Mouse (Mus musculus) layer of hippocampus, postnatal 14 days (tissue): Measurements from ENCODE around the gene Guca1b. TPM values are rescaled to one million over a fixed set of nuclear protein-coding genes. Genes with fewer than 3 reads are reported as not detected.
"Not testable (repeated sequence)": the region's sequence is repeated elsewhere in the genome, so short reads cannot be mapped to it uniquely, and the experiment has no call there.

ENCODE experiments used
- DNase-seq, 2 experiments: peaks; one replicate each; pipeline ENCODE4 v3.0.0; 2021 to 2022; ENCODE audit warnings: low spot score in 2 of 2, mixed read lengths in 1 of 2
- total RNA-seq, 2 experiments: library from RNA; stranded (reverse); gene quantifications; 2 replicates each; pipeline ENCODE4 v1.2.3; 2021

Gene Guca1b
- total RNA-seq, 2 experiments from 2014 or later = 0.83 to 1.0 TPM

DNA sequence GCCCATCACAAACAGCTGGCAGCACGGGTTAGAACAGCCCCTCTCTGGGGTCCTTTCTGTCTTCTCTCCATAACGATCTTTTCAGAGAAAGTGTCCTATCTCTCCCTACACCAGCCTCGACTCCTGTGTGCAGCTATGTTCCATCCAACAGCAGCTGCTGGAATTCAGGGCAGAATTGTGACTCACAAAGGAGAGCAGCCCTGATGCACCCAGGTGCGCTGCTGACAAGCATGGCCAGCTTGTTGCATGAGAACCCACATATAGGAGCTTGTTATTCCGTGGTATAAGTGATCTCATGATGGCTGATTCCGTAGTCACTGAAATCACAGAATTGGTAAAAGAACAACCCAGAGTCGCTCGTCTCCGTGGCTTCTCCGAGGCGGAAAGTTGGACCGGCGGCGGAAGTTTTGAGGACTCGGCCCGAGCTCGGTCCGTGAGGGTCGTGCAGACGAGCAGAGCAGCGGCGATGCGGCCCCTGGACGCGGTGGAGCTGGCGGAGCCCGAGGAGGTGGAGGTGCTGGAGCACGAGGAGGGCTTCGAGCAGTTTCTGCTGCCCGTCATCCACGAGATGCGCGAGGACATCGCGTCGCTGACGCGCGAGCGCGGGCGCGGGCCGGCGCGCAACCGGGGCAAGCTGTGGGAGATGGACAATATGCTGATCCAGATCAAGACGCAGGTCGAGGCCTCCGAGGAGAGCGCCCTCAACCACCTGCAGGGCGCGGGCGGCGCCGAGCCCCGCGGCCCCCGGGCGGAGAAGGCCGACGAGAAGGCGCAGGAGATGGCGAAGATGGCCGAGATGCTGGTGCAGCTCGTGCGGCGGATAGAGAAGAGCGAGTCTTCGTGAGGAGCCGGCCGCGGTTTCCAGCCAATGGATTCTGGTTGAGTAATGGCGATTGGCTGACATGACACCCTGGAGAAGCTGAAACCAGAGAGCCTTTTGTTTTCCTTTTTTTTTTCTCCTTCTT lies 25.0 kb downstream of the Guca1b start:
- DNase-seq = peak; percentile 6 to 16

DNA sequence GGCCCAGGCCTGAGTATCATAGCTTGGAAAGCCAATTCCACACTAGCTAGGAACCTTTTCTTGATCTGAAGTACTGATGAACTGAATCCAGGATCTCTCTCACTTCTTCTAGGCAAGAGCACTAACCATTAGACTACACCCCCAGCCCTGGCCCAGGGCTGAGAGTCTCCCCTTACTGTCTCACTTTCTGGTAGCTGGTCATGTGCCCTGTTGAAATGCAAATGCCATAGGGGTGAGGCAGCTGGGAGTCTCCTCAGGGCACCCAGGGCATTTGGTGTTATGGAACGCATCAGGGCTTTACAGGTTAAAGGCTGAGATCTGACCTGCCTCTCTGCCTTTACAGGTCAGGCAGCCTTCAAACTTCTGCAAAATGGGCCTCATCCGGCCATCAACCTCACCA lies 35.0 kb downstream of the Guca1b start:
- DNase-seq = no peak

DNA sequence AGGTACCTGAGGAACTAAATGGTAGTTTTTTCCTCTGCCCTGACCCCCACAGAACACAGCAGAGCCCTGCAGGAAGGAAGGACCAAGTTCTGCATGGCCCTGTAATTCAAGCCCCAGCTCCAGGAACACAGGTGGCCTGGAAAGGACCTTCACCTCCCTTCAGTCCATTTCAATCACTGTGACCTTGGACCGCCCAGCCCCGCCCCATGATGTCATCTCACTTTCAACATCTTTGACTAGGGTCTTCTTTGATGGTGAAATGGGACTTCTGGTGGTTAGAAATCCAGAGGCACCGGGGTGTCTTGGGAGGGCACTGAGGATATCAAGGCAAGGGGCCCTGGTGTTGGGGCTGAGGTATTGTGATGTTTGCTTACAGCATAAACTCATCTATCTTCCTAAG lies 36.4 kb downstream of the Guca1b start:
- DNase-seq = no peak

DNA sequence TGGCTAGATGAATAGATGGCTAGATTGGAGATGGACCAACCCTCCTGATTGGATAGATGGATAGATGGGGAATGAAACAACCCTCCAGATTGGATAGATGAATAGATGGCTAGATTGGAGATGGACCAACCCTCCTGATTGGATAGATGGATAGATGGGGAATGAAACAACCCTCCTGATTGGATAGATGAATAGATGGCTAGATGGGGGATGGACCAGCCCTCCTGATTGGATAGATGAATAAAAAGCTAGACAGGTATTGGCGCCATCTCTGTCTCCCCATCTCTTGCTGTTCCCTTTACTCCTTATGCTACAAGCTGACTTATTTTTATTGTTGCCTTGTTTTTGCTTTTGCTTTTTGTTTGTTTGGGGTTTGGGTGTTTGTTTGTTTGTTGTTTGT lies 37.4 kb downstream of the Guca1b start:
- DNase-seq = not testable (repeated sequence)

DNA sequence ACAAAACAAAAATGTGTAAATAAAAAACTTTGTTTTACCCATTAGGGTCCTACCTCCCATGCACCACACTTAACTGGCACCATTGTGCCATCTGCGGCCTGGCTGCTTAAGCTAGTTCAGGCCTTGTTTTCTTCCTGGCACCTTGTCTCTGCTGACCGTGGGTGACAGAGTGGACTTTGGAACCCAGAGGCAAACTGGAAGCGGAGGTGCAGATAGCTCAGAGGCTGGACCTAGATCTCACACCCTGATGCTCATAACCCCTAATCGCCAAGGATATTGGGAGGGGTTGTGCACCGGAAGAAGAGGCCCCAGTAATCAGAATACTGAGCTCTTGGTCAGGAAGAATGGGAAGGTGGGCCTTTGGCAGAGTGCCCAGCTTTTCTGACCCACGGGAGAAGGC lies 39.0 kb downstream of the Guca1b start:
- no peak for DNase-seq

DNA sequence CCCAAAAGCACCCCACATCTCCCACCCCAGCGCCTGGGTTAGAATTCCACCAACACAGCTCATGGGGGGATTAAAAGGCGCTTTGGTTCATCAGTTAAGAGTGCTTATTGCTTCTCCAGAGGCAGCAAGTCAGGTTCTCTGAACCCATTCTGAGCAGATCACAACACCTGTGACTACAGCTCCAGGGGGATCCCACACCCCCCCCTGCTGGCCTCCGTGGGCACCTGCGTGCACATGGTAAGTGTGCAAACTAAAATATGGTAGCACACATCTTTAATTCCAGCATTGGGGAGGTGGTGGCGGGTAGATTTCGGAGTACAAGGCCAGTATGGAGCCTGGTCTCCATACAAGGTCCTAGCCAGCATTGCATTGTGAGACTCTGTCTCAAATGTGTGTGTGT lies 42.1 kb downstream of the Guca1b start:
- DNase-seq = no peak

DNA sequence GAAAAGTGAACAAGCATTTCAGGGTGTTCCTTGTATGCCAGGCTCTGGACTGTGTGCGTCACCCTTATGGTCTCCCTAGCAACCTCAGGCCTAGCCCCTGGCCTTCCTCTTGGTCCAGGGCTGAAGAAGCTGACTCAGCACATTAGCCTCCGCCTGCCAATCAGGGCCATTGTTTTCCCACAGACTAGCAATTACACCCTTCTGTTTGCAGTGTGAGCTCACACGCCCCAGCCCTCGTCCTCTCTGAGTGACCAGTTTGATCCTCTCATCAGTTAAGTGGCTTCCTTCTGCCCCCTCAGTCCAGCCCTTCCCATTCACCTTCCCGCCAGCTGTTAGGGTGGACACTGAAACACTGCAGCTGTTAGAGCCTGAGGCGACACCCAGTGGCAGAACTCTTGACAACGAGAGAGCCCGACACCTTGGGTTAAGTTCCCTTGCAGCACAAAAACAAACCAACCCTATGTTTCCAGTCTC lies 43.7 kb downstream of the Guca1b start:
- no peak for DNase-seq

DNA sequence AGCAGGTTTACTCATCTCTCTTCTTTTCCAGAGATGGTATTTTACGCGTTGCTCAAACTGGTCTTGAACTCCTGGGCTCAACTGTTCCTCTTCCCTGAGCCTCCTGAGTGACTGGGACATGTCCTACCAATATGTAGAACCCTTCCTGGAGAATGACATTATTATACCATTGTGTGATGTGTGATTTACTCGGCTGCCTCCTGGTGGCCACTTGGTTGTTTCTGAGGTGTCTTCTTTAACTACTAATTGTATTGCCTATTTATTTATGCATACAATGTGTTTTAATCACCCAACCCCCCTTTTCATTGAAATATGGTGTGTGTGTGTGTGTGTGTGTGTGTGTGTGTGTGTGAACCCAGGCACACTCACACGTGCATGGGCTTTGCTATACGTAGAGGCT lies 45.6 kb downstream of the Guca1b start:
- DNase-seq = no peak

DNA sequence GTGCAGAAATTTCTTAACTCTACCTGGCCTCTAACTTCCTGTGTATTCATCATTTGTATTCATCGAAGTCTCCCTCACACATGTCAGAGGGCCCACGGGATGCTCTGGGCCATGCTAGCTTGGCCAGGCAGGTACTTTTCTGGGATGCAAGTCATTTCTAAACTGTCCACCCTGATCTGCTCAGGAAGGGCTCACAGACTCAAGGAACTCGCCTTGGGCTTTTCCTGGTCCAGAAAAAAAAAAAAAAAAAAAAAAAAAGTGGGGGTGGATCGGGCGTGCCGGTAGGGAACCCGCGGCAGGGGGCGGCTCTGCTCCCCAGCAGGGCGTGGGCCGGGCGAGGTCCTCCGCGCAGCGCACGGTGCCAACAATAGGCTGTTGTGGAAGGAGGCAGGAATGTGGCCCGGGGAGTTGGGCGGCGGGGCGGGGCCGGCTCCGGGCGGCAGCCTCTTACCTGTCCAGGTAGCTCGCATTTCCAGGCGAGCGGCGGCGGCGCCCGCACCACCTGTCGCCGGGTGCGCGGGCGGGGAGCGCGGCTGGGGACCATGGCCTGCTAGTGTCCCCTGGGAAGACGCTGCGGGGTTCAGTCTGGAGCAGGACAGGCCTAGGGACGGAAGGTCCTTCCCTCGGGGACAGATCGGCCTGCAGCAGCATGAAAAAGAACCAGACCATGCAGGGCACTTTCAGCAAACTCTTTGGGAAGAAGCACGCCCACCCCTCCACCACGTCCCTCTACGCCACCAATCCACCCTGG lies 51.1 kb downstream of the Guca1b start, which contains the start of gene AI661453:
Gene AI661453, plus strand, starts transcription at position 460 of the 751 bp plus-strand sequence.
- DNase-seq = no peak

DNA sequence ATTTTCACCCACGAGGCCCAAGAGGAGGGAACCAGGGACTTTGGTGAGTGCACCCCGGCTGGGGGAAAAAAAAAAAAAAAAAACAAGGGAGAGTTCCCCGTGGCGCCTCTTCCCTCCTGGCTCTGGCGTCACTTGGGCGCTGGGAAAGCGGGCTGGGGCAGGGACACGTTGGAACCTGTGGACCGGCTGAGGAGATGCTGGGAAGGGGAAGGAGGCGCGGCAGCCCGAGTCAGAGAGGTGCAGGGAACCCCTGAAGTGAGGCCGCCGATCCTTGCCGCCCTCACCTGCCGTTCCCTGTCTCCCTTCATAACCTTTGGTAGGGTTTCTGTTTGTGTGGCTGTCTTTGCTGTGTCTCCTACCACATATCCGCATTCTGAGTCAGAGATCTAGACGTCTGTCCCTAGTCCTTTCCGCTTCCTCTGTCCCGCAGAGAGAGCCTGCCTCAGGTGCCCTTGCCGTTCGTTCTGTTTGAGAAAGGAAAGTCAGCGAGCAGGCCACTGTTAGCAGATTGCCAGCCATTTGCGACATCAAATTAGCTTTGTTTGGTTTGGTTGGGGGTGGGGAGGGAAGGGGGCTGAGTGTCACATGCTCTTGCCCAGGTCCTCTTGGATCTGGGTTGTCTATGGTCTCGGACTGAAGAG lies 51.8 kb downstream of the Guca1b start, which contains the start of gene 1700001C19Rik:
Gene 1700001C19Rik, minus strand, starts transcription at position 470 of the 641 bp plus-strand sequence.
- no peak for DNase-seq

DNA sequence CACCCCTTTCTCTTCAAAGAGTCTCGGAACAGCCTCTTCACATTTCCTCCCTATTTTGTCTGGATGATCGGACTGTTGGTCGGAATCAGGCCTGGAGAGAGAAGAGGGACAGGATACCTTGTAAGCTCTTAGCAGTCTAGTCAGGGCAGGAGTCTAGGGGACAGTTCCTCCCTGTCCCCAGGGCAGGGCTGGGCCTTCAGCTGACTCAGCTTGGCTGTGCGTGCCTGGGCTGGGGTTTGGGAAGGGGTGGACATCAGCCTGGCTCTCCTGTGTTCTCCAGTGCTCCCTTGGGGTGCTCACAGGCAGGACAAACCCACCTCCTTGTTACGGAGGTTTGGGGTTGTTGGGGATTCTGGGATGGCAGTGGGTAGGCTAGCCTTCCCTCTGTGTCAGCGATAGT lies 53.4 kb downstream of the Guca1b start:
- no peak for DNase-seq

DNA sequence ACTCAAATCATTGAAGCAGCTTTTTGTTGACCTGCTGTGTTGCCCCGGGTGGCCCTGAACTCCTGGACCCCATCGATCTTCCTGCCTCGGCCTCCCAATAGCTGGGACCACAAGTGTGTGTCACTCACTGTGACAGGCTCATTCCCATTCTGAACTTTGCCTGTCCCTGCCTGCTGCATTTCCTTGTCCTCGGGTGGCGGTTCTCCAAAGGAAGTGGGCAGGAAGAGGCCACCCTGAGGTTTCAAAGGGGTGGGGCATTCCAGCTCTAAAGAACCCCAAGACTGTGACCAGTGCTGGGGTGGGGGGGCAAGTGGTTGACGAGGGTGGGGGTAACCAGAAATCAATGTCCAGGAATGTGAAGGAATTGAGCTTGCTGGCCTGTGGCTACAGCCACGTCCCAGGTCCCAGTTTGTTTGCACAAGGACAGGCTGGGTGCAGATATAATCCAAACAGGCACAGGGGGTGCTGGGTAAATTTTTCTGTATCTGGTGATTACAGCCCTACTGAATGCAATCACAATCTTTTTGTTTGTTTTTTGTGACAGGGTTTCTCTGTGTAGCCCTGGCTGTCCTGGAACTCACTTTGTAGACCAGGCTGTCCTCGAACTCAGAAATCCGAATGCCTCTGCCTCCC lies 54.3 kb downstream of the Guca1b start:
- DNase-seq = no peak

DNA sequence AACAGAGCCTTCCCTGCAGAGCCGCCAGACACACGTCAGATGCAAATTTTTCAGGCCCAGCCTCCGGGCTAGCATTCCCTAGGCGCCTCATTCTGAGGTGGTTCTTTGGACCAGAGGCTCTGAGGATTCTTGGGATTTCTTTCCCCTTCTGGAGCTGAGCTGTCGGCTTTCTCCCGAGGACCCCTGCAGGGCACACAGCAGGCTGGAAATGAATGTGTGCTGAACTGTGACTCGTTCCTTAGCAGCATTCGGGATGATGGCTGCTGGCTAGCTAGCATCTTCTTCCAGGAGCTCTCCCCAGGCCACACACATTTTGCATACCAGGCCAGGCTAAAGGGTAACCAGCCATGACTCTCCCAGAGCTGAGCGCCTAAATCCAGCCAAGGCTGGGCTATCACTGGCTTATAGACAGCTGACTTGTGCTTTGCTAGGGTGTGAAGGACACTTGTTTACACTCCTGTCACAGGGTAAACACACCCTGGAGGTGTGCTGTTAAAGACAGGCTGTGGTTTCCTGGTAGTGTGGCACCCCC lies 55.2 kb downstream of the Guca1b start:
- DNase-seq = no peak

DNA sequence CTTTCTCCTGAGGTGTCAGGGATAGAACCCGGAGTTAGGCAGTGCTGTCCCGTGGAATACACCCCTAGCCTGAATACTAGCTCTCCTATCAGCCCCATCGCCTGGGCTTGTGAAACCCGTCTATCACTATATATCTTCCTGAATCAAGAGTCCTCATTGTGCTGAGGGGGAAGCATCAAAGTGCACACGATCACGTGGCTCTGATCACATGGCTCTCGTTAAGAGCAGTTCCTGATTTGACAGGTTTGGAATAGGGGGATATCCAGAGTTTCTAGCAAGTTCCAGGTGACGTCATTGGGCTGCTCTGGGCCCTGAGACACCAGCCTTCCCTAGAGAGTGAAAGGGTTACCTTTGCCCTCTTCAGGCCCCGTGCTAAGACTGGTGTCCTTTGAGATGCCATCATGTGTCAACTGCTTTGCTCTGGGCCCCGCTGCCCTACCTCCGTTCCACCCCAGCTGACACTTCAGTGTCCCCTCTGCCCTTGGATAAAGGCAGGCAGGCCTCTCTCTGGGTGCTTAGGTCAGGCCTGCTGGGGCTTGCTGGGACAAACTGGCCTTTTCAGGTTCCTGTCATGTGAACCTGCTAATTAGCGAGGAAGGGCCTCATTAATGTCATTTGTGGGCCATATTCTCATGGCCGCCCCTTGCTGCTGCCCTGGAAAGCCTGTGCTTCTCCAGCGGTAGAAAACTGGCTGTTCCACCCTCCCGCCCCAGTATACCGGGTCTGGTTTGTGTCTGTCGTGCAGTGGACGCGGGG lies 56.3 kb downstream of the Guca1b start:
- DNase-seq = no peak

DNA sequence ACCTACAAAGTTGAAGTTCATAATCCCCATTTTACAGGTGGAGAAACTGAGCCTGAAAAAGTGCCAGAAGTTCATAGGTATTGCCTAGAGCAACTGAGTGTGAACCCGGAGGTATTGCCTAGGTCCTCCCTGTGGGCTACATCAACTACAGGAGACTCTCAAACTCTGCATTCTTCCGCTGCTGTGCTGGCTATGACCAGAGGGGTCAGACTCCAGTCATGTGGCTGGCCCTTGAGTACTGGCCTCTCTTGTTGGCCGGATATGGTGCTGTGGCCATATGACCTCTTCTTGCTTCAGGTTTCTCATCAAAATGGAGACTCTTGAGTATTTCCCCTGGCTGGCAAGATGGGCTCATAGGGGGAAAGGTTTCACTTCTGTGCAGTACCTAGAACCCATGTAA lies 57.1 kb downstream of the Guca1b start:
- no peak for DNase-seq

Other genes with a start within 250 kb of the Guca1b start
- 10 to 100 TPM; 23.5 to 28.5 TPM for gene Mrps10, start 16.5 kb upstream of the Guca1b start, total RNA-seq
- under 1 TPM in 1 of 2 experiments, not detected in 1; 0.39 TPM for gene Guca1a, start 15.2 kb downstream of the Guca1b start, total RNA-seq
- under 1 TPM; 0.28 to 0.48 TPM for gene AI661453, start 51.2 kb downstream of the Guca1b start, total RNA-seq
- not detected for gene 1700001C19Rik, start 52.0 kb downstream of the Guca1b start, total RNA-seq
- gene Taf8, start 116.9 kb downstream of the Guca1b start, total RNA-seq = 10 to 100 TPM; 14.8 to 16.4 TPM
- gene Ccnd3, start 119.7 kb downstream of the Guca1b start, total RNA-seq = 10 to 100 TPM; 39.6 to 46.3 TPM
- gene Bysl, start 226.1 kb downstream of the Guca1b start, total RNA-seq = 10 to 100 TPM; 17.7 to 21.0 TPM
- gene Med20, start 226.2 kb downstream of the Guca1b start, total RNA-seq = 10 to 100 TPM; 26.3 to 32.3 TPM
- gene Gm20517, start 226.2 kb downstream of the Guca1b start, total RNA-seq = 1 to 10 TPM; 6.1 to 6.6 TPM
- 10 to 100 TPM; 12.2 to 13.1 TPM for gene Usp49, start 245.3 kb downstream of the Guca1b start, total RNA-seq